Mouse (Mus musculus) hindbrain, embryonic 11.5 days (tissue): ENCODE results near the gene E130309D02Rik. TPM values are rescaled to one million over a fixed set of nuclear protein-coding genes. Genes with fewer than 3 reads are reported as not detected.

ENCODE experiments used
- ATAC-seq: fragments of 200-750 bp; cut with Nextera tagmentation; 2 replicates; pipeline ENCODE4 v1.8.0; 2017; ENCODE audit warnings: mild to moderate bottlenecking, moderate TSS enrichment, moderate library complexity; ENCODE audit not compliant: low FRiP score
- DNase-seq: peaks from one replicate; pipeline ENCODE4 v3.0.0-alpha.2; 2015; ENCODE audit warnings: low spot score
- H3K27ac ChIP-seq: fragments of 300-500 bp; sonication (generic); 2 replicates; pipeline ENCODE4 v1.5.1; 2014; ENCODE audit warnings: mild to moderate bottlenecking, low read depth, low read length
- H3K27me3 ChIP-seq: fragments of 300-500 bp; sonication (generic); 2 replicates; pipeline ENCODE4 v1.6.1; 2014; ENCODE audit warnings: mild to moderate bottlenecking, low read length, moderate library complexity, mixed read lengths; ENCODE audit not compliant: control insufficient read depth, insufficient read depth
- H3K36me3 ChIP-seq: fragments of 300-500 bp; sonication (generic); 2 replicates; pipeline ENCODE4 v1.6.1; 2014; ENCODE audit warnings: mild to moderate bottlenecking, low read length, moderate library complexity, mixed read lengths; ENCODE audit not compliant: control insufficient read depth, insufficient read depth
- H3K4me1 ChIP-seq: fragments of 300-500 bp; sonication (generic); replicated peaks from 2 replicates; pipeline ENCODE4 v1.6.1; 2014; ENCODE audit warnings: low read length, mixed read lengths; ENCODE audit not compliant: control insufficient read depth, insufficient read depth
- H3K4me2 ChIP-seq: fragments of 300-500 bp; sonication (generic); replicated peaks from 2 replicates; pipeline ENCODE4 v1.6.1; 2014; ENCODE audit warnings: mild to moderate bottlenecking, low read depth, low read length
- H3K4me3 ChIP-seq: fragments of 300-500 bp; sonication (generic); 2 replicates; pipeline ENCODE4 v1.5.1; 2014; ENCODE audit warnings: low read depth, low read length
- H3K9ac ChIP-seq: fragments of 300-500 bp; sonication (generic); 2 replicates; pipeline ENCODE4 v1.6.1; 2014; ENCODE audit warnings: low read depth, low read length
- H3K9me3 ChIP-seq: fragments of 300-500 bp; sonication (generic); 2 replicates; pipeline ENCODE4 v1.6.1; 2016; ENCODE audit warnings: low read length; ENCODE audit not compliant: control insufficient read depth
- WGBS: fragments of 180-500 bp; shearing (Covaris S2); extraction: QIAGEN DNeasy Blood & Tissue Kit; methylation state at CpG from one replicate; pipeline ENCODE4 v1.1.7; 2014; 5-methylcytosine and 5-hydroxymethylcytosine counted together
- polyA plus RNA-seq: library from polyadenylated mRNA; unstranded; fragments of >200 nt; fragmentation: Nextera tagmentation; extraction: Ambion mirVana; gene quantifications from 2 replicates; pipeline ENCODE4 v1.2.1, GENCODE M21; 2014

E130309D02Rik gene
- polyA plus RNA-seq, 1 experiment from 2014 or later: 34.1 TPM

- Histone ChIP-seq H3K9me3 (no peaks in the 10 kb centered on the region), H3K9ac (no peak overlapping the region), H3K4me1 (no peaks in the 10 kb centered on the region; the same call in 1 of the 2 replicates), H3K27me3 (no peaks in the 10 kb centered on the region), H3K36me3 (0 out of 2 replicates have a peak, but pooled peaks cover 3% of the 10 kb centered on the region), H3K4me3 (no peak overlapping the region), H3K27ac (no peak overlapping the region), H3K4me2 (no peak overlapping the region)
- DNase-seq (no peak), ATAC-seq (no peak)
- WGBS: 86% methylated on average over 8 of the region's 8 CpGs
Measured at GRCm38 (mm10) chr5:143317288-143317610, 2.1 kb upstream of the E130309D02Rik start.

- H3K4me3 ChIP-seq: no peak overlapping the region
- no peak overlapping the region for H3K27ac ChIP-seq
- H3K9ac ChIP-seq: no peak overlapping the region
- no peak overlapping the region for H3K4me2 ChIP-seq
- 0 out of 2 replicates have a peak, but pooled peaks cover 6% of the 10 kb centered on the region for H3K36me3 ChIP-seq
- 90% methylated on average over 5 of the region's 5 CpGs for WGBS
- ATAC-seq (no peak), DNase-seq (no peak)
- H3K27me3 ChIP-seq: no peaks in the 10 kb centered on the region
- no peaks in the 10 kb centered on the region; the same call in 1 of the 2 replicates for H3K4me1 ChIP-seq
- H3K9me3 ChIP-seq: no peaks in the 10 kb centered on the region
Measured at GRCm38 (mm10) chr5:143316605-143317287, 1.6 kb upstream of the E130309D02Rik start.

DNA sequence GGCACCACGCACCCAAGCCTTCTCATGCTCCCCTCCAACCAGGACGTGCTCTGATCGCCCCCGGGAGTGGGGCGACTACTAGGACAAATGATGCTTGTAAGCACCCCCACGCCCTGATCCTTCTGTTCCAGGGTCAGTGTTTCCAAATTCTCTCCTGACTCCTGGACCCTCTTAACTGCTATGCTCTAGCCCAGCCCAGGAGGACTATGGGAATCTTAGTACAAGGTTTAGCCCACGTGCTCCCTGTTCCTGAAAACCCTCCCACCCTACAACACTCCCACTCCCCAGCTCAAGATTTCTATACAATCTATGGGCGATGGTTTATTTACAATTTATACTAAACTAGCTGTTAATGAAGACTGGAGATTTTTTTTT is 341 bp upstream of the E130309D02Rik start:
- Histone ChIP-seq H3K4me3 (peak overlapping the region; percentile 90; the same call in 1 of the 2 replicates), H3K9me3 (no peaks in the 10 kb centered on the region), H3K4me2 (peak overlapping the region; percentile 37), H3K36me3 (0 out of 2 replicates have a peak, but pooled peaks cover 9% of the 10 kb centered on the region), H3K9ac (peak overlapping the region; percentile 97), H3K27me3 (no peaks in the 10 kb centered on the region), H3K27ac (no peak overlapping the region), H3K4me1 (no peaks in the 10 kb centered on the region; the same call in 1 of the 2 replicates)
- 14% methylated on average over 8 of the region's 8 CpGs for whole genome bisulfite sequencing
- DNase-seq (no peak), ATAC-seq (peak; percentile 45; the same call in 1 of the 2 replicates)

- Histone ChIP-seq H3K9ac (peak overlapping the region; percentile 97), H3K4me3 (peak overlapping the region; percentile 90), H3K4me1 (no peaks in the 10 kb centered on the region; the same call in 1 of the 2 replicates), H3K9me3 (no peaks in the 10 kb centered on the region), H3K27ac (peak overlapping the region; percentile 96), H3K36me3 (0 out of 2 replicates have a peak, but pooled peaks cover 12% of the 10 kb centered on the region), H3K4me2 (peak overlapping the region; percentile 74), H3K27me3 (no peaks in the 10 kb centered on the region)
- WGBS: 2% methylated on average over 16 of the region's 16 CpGs
- ATAC-seq: 0 out of 2 replicates have a peak, but pooled peaks have one; percentile 31
- peak; percentile 60 for DNase-seq
Measured at GRCm38 (mm10) chr5:143314183-143314729, 904 bp downstream of the E130309D02Rik start.

DNA sequence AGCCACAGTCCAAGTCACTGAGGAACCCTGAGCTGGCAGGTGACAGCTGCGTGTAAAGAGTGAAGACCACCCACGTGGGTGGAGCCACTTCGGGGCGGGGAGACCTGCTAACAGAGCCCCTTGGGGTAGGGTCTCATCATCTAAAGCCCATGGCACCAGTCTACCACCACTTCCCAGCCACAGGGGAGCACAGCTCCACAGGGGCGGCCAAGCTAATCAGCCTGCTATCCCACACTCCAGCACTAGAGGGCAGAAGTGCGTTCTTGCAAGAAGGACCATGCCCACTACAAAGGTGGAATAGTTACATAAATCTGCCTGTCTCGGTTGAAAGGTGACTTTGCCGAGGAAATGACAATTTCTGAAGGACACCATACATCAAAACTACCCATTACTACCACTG is 3.3 kb downstream of the E130309D02Rik start:
- 0 out of 2 replicates have a peak, but pooled peaks cover 9% of the 10 kb centered on the region for H3K36me3 ChIP-seq
- 65% methylated on average over 8 of the region's 8 CpGs for WGBS

GRCm38 (mm10) chr5:143309916-143310315 is 5.2 kb downstream of the E130309D02Rik start:
- 97% methylated on average over 7 of the region's 7 CpGs for WGBS
- no peak for ATAC-seq
- no peak for DNase-seq
- no peak overlapping the region for H3K9ac ChIP-seq
- no peaks in the 10 kb centered on the region for H3K9me3 ChIP-seq
- H3K4me2 ChIP-seq: no peak overlapping the region
- H3K4me1 ChIP-seq: no peaks in the 10 kb centered on the region; the same call in 1 of the 2 replicates
- H3K27ac ChIP-seq: no peak overlapping the region
- H3K4me3 ChIP-seq: no peak overlapping the region
- peaks cover 13% of the 10 kb centered on the region; the same call in 1 of the 2 replicates for H3K36me3 ChIP-seq
- H3K27me3 ChIP-seq: no peaks in the 10 kb centered on the region

More for the DNA sequence above, 3.3 kb downstream of the E130309D02Rik start:
- ATAC-seq (no peak), DNase-seq (peak; percentile 87)
- Histone ChIP-seq H3K9ac (no peak overlapping the region), H3K27ac (no peak overlapping the region), H3K9me3 (no peaks in the 10 kb centered on the region), H3K4me2 (no peak overlapping the region), H3K4me1 (no peaks in the 10 kb centered on the region; the same call in 1 of the 2 replicates), H3K4me3 (no peak overlapping the region), H3K27me3 (no peaks in the 10 kb centered on the region)

GRCm38 (mm10) chr5:143308825-143309224 is 6.3 kb downstream of the E130309D02Rik start:
- ATAC-seq (no peak), DNase-seq (no peak)
- H3K36me3 ChIP-seq: peaks cover 16% of the 10 kb centered on the region; the same call in 1 of the 2 replicates
- 96% methylated on average over 5 of the region's 5 CpGs for WGBS
- H3K27ac ChIP-seq: no peak overlapping the region
- no peak overlapping the region for H3K4me3 ChIP-seq
- no peaks in the 10 kb centered on the region for H3K27me3 ChIP-seq
- no peak overlapping the region for H3K9ac ChIP-seq
- H3K9me3 ChIP-seq: no peaks in the 10 kb centered on the region
- no peaks in the 10 kb centered on the region; the same call in 1 of the 2 replicates for H3K4me1 ChIP-seq
- no peak overlapping the region for H3K4me2 ChIP-seq

DNA sequence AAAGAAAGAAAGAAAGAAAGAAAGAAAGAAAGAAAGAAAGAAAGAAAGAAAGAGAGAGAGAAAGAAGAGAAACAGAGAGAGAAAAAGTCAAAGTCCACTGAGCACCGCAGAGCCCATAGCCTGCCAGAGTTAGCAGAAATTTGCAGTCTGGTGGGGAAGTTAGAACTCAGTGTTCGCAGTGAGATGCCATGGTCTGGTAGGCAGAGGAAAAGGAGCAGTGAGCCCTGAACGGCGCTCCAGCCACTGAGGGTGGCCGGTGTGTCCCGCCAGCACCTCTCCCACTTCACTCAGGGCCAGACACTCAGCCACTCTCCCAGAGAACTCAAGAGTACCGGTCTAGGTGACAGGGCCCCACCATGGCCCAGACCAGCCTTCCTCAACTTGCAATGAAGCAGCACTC is 10.9 kb downstream of the E130309D02Rik start:
- Histone ChIP-seq H3K9me3 (no peaks in the 10 kb centered on the region), H3K27ac (no peak overlapping the region), H3K36me3 (peaks cover 29% of the 10 kb centered on the region), H3K4me1 (no peaks in the 10 kb centered on the region), H3K27me3 (no peaks in the 10 kb centered on the region), H3K4me3 (no peak overlapping the region), H3K9ac (no peak overlapping the region), H3K4me2 (no peak overlapping the region)
- 88% methylated on average over 7 of the region's 7 CpGs for WGBS
- no peak for DNase-seq
- ATAC-seq: no peak
